Mouse (Mus musculus) neural tube, embryonic 12.5 days (tissue): ENCODE data around the gene Nr3c2. TPM values are rescaled to one million over a fixed set of nuclear protein-coding genes. Genes with fewer than 3 reads are reported as not detected.

Source experiments
- ATAC-seq: fragments of 200-750 bp; cut with Nextera tagmentation; 2 replicates; pipeline ENCODE4 v1.8.0; 2017; ENCODE audit warnings: low read depth, mild to moderate bottlenecking, moderate TSS enrichment, moderate library complexity; ENCODE audit not compliant: low FRiP score
- H3K27ac ChIP-seq: fragments of 300-500 bp; sonication (generic); 2 replicates; pipeline ENCODE4 v1.5.1; 2016
- H3K27me3 ChIP-seq: fragments of 300-500 bp; sonication (generic); replicated peaks from 2 replicates; pipeline ENCODE4 v1.6.1; 2016; ENCODE audit warnings: mild to moderate bottlenecking
- H3K36me3 ChIP-seq: fragments of 300-500 bp; sonication (generic); 2 replicates; pipeline ENCODE4 v1.6.1; 2016; ENCODE audit warnings: mild to moderate bottlenecking
- H3K4me1 ChIP-seq: fragments of 300-500 bp; sonication (generic); 2 replicates; pipeline ENCODE4 v1.6.1; 2016
- H3K4me2 ChIP-seq: fragments of 300-500 bp; sonication (generic); replicated peaks from 2 replicates; pipeline ENCODE4 v1.6.1; 2016; ENCODE audit warnings: mild to moderate bottlenecking
- H3K4me3 ChIP-seq: fragments of 300-500 bp; sonication (generic); 2 replicates; pipeline ENCODE4 v1.5.1; 2016
- H3K9ac ChIP-seq: fragments of 300-500 bp; sonication (generic); 2 replicates; pipeline ENCODE4 v1.6.1; 2016; ENCODE audit warnings: mild to moderate bottlenecking
- H3K9me3 ChIP-seq: fragments of 300-500 bp; sonication (generic); 2 replicates; pipeline ENCODE4 v1.6.1; 2016; ENCODE audit warnings: mild to moderate bottlenecking
- WGBS: fragments of 180-500 bp; shearing (Covaris S2); methylation state at CpG from one replicate; pipeline ENCODE4 v1.1.7; 2016; 5-methylcytosine and 5-hydroxymethylcytosine counted together
- polyA plus RNA-seq: library from polyadenylated mRNA; unstranded; fragments of >200 nt; fragmentation: Nextera tagmentation; extraction: Ambion mirVana; gene quantifications from 2 replicates; pipeline ENCODE4 v1.2.1, GENCODE M21; 2016

The Nr3c2 gene
- polyA plus RNA-seq, 1 experiment from 2014 or later: 2.0 TPM

DNA sequence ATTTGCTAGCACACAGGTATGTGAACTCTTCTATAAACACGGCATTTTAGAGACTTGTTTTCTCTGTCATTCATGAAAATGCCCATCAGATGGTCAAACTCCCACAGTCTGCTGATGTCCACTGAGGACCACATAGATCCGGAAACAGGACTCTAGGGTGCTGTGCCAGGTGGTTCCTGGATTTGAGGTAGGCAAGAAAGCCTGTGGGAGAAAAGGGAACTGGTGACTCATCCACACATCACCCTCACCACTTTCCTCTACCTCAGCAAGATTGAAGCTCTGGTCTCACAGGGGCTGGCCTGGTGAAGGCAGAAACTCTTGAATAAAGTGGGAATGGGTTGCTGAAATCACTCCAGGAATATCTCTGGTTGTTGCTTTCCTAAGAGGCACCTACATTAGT is 213.5 kb downstream of the Nr3c2 start:
- Histone ChIP-seq H3K9me3 (no peaks in the 10 kb centered on the region), H3K4me1 (no peaks in the 10 kb centered on the region), H3K4me3 (no peak overlapping the region), H3K9ac (no peak overlapping the region), H3K27ac (no peak overlapping the region), H3K4me2 (no peak overlapping the region), H3K27me3 (no peaks in the 10 kb centered on the region), H3K36me3 (no peaks in the 10 kb centered on the region)
- ATAC-seq: no peak
- WGBS: 93% methylated on average over 2 of the region's 2 CpGs

DNA sequence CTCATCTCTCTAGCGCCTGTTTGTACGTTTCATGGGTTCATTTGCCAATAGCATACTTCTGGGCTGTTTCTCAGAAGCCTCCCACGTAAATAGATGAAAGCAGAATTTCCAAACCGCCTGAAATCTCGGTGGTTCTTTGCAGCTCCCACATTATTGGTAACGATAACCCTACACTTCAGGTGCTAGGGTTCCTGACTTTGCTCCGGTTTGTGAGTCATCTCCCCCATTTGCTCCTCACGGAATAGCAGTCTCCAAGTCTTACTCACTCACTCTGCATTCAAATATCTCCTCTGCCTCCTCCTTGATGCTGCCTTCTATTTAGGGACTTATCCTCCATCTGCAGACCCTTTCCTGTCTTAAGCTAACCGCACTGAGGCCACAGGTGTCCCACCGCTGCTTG is 215.5 kb downstream of the Nr3c2 start:
- ATAC-seq: no peak
- no peak overlapping the region for H3K9ac ChIP-seq
- WGBS: 91% methylated on average over 10 of the region's 10 CpGs
- H3K4me1 ChIP-seq: no peaks in the 10 kb centered on the region
- H3K27me3 ChIP-seq: no peaks in the 10 kb centered on the region
- H3K36me3 ChIP-seq: no peaks in the 10 kb centered on the region
- no peak overlapping the region for H3K4me3 ChIP-seq
- no peak overlapping the region for H3K4me2 ChIP-seq
- H3K27ac ChIP-seq: no peak overlapping the region
- no peaks in the 10 kb centered on the region for H3K9me3 ChIP-seq

DNA sequence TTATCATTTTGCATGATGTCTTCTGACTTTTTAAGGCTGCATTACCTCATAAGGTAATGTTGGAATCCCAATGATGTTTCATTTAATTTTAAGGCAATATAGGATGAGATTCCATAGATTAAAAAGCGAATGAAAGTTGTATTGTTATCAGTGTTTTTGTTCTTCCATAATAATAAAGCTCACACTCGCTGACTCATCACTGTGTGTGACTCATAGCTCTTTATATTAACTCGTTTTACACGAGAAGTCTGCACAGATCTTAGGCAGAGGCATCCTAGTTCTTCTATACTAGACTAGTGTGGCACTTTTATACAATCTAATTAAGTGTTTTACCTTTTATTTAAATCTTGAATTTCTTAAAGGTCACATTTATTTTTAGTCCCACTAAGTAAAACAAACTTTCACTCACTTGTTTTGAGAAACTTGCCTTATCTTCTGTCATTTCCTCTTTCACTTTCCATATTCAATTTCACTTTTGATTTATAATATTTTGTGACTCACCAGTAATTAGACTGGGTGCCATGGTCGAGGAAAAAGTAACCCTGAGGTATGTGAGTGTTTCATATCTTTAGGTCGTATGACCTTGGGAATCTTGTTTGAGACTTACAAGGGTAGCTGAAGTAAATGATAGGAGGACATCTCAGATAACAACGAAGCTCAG is 217.3 kb downstream of the Nr3c2 start:
- Histone ChIP-seq H3K36me3 (no peaks in the 10 kb centered on the region), H3K9me3 (no peaks in the 10 kb centered on the region), H3K27me3 (no peaks in the 10 kb centered on the region), H3K9ac (no peak overlapping the region), H3K4me1 (no peaks in the 10 kb centered on the region; the same call in 1 of the 2 replicates), H3K4me3 (no peak overlapping the region), H3K4me2 (no peak overlapping the region), H3K27ac (no peak overlapping the region)
- ATAC-seq: no peak
- WGBS: 81% methylated on average over 7 of the region's 7 CpGs

DNA sequence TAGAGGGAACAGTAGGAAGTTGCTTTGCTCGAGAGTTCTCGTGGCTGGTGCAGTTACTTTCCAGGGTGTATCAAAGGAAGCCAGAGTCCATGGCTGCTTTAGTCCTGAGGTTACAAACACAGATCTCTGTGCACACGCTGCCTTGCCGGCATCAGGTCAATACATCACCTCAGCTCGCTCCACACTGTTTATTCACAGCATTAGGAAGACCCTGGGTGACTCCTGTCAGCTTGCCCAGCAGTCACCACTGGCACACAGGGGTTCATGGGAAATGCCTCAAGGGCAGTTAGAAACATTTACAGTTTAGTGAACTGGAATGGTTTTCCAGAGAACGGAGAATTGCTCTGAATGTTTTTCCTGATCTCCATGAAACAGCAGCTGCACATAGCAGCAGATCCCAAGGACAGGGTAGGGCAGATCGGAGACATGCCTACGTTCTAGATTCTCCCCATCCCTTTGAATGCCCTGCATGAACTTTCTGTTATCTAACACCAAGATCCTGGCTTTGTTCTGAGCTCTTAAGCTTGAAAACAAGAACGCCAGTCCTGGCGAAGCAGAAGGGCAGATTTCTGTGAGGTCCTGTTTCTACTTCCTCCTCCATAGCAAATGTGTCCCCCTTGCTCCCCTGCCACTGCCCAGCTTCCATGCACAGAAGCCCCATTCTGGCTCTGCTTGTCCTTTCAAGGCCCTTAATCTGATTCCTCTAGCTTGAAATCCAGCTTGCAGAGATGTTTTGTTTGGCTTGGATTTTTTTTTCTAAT is 221.7 kb downstream of the Nr3c2 start:
- H3K4me3 ChIP-seq: no peak overlapping the region
- 70% methylated on average over 10 of the region's 10 CpGs for WGBS
- no peak overlapping the region for H3K4me2 ChIP-seq
- ATAC-seq: no peak
- no peaks in the 10 kb centered on the region for H3K9me3 ChIP-seq
- H3K4me1 ChIP-seq: no peaks in the 10 kb centered on the region; the same call in 1 of the 2 replicates
- H3K9ac ChIP-seq: no peak overlapping the region
- no peaks in the 10 kb centered on the region for H3K27me3 ChIP-seq
- no peaks in the 10 kb centered on the region for H3K36me3 ChIP-seq
- no peak overlapping the region for H3K27ac ChIP-seq

DNA sequence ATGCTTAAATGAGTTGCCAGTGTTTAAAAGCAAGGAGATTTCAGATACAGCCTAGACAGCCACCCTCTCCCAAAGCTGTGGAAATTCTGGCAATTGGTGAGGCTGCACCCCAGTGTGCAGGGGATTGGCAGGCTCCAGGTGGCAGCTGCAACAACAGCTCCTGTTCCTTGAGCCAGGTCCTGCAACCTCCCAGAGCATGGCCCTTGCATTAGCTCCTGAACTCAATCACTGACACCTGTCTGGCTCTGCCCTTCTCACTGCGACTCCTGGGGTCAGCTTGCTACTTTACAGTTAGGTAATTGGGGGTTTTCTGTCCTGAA is 222.3 kb downstream of the Nr3c2 start:
- 42% methylated on average over 1 of the region's 1 CpGs for WGBS
- no peak for ATAC-seq
- H3K9ac ChIP-seq: no peak overlapping the region
- H3K9me3 ChIP-seq: no peaks in the 10 kb centered on the region
- no peak overlapping the region for H3K4me3 ChIP-seq
- no peaks in the 10 kb centered on the region for H3K27me3 ChIP-seq
- H3K27ac ChIP-seq: no peak overlapping the region
- no peak overlapping the region for H3K4me2 ChIP-seq
- H3K4me1 ChIP-seq: no peaks in the 10 kb centered on the region; the same call in 1 of the 2 replicates
- no peaks in the 10 kb centered on the region for H3K36me3 ChIP-seq

DNA sequence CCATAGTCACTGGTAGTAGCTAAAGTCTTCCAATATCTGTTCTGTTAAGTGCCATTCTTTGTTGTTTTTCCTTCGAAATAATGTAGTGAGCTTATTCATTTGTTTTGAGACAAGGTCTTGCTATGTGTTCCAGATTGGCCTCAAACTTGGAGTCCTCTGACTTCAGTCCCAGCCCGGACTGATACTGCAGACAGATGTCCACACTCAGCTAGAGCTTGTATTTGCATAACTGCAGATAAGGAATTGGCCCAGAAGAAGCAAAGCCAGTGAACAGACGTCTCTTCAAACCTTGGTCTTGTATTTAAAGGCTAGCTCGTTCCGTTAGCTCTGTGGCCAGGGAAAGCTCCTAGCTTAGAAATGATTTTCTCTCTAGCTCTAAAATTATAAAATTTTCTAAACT is 223.1 kb downstream of the Nr3c2 start:
- no peak for ATAC-seq
- H3K27ac ChIP-seq: no peak overlapping the region
- 86% methylated on average over 5 of the region's 5 CpGs for WGBS

DNA sequence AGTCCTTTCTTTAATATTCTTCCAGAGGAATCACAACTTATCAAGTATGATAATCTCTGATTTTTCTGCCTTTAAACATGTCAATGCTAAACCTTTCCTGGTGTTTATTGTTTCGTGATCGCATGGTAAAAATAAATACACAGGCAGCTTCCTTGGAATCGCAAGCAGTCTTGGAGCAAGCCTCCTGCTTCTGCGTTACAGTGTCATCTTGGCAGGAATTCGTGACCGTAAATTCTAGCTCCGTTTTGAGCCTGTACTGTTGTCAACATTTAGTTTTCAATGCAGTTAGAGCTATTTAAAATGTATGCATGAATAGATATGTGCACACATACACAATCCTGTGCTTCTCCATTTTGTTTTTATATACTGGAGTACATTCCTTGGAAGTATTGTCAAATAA is 226.5 kb downstream of the Nr3c2 start:
- no peaks in the 10 kb centered on the region for H3K36me3 ChIP-seq
- H3K9me3 ChIP-seq: no peaks in the 10 kb centered on the region
- no peak for ATAC-seq
- no peak overlapping the region for H3K4me2 ChIP-seq
- WGBS: 94% methylated on average over 7 of the region's 7 CpGs
- H3K9ac ChIP-seq: no peak overlapping the region
- no peaks in the 10 kb centered on the region; the same call in 1 of the 2 replicates for H3K4me1 ChIP-seq
- H3K27ac ChIP-seq: no peak overlapping the region
- no peaks in the 10 kb centered on the region for H3K27me3 ChIP-seq
- no peak overlapping the region for H3K4me3 ChIP-seq

More for the DNA sequence above, 223.1 kb downstream of the Nr3c2 start:
- Histone ChIP-seq H3K4me1 (no peaks in the 10 kb centered on the region; the same call in 1 of the 2 replicates), H3K36me3 (no peaks in the 10 kb centered on the region), H3K4me3 (no peak overlapping the region), H3K4me2 (no peak overlapping the region), H3K27me3 (no peaks in the 10 kb centered on the region), H3K9me3 (no peaks in the 10 kb centered on the region), H3K9ac (no peak overlapping the region)

DNA sequence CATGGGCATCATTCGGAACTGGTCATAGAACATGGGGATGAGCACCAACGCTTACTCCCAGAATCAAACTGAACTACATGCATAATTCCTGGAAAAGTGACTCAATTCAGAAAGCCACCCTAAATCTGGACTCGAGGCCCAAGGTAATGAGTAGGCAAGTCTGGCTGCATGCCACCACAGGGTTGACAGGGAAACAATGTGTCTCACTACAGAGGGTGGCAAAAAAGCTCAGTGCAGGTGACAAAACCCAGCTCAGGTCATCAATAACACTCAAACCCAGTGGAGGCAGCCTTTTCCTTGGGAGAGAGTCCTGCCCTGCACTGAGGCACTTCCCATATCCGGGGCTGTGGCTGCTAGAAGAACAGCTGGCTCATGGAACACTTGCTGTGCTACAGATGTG is 228.8 kb downstream of the Nr3c2 start:
- Histone ChIP-seq H3K36me3 (no peaks in the 10 kb centered on the region), H3K4me3 (no peak overlapping the region), H3K4me2 (no peak overlapping the region), H3K9ac (no peak overlapping the region), H3K9me3 (no peaks in the 10 kb centered on the region), H3K27ac (no peak overlapping the region), H3K4me1 (no peaks in the 10 kb centered on the region), H3K27me3 (no peaks in the 10 kb centered on the region)
- ATAC-seq: no peak
- WGBS: 92% methylated on average over 4 of the region's 4 CpGs

DNA sequence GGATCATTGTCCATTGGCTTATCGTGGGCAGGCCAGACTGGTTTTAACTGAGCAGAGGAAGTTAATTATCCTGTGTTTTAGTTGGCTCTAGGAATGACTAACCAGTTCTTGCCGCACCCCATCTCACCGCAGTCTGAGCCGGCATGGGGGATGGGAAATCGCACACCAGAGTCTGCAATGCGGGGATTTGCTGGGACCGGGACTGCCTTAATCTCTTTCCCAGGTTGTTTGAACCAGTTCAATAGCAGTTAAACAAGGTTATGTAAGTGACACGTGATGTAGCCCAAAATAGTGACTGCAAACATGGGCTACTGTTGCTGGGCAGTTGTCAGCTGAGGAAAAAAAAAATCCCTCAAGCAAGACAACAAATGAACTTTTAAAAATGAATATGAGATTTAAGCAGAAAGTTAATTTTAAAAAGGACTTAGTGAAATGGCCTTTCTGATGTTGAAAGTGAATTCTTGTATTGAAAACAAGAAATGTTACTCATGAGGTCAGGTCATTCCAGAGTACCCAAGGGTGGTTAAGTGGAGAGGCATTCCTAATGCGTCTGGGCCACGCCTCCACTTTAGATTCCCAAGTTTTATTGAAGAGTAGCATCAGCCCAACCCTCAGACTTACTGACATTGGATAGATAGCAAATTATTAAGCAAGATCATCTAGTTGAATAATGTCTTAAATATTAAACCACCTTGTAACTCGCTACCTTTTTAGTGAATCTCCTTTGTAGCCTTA is 233.8 kb downstream of the Nr3c2 start:
- H3K4me3 ChIP-seq: no peak overlapping the region
- H3K36me3 ChIP-seq: no peaks in the 10 kb centered on the region
- H3K27ac ChIP-seq: no peak overlapping the region
- H3K9ac ChIP-seq: no peak overlapping the region
- no peak for ATAC-seq
- no peaks in the 10 kb centered on the region for H3K27me3 ChIP-seq
- peaks cover 5% of the 10 kb centered on the region; the same call in 1 of the 2 replicates for H3K9me3 ChIP-seq
- no peak overlapping the region for H3K4me2 ChIP-seq
- H3K4me1 ChIP-seq: no peaks in the 10 kb centered on the region
- WGBS: 49% methylated on average over 11 of the region's 11 CpGs

DNA sequence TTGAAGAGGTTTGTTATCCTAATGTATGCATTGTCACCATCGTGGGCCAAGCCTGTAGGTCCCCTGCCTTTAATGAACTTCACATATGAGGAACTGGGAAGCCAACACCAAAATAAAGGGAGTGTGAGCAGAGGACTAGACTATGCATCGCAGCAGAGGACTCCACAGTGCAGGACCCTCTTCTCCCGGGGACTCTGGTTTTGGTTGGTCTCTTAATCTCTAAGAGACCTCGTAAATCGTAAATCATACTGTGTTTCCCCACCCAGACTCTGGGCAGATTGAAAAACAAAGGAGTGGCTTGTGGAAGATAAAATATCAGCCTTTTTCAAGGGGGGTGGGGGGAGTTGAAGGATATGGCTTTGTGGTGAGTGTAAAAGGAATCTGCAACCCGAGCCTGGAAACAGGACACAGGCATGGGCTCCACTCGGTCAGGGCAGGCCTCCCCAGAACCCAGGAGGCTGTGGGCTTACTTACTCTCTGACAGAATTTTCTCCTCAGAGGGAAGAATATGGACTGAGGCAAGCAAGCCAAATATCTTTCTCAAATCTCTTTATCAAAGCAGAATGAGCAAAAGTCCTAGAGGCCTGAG is 234.6 kb downstream of the Nr3c2 start:
- no peaks in the 10 kb centered on the region for H3K36me3 ChIP-seq
- no peaks in the 10 kb centered on the region for H3K27me3 ChIP-seq
- 60% methylated on average over 7 of the region's 7 CpGs for WGBS
- H3K27ac ChIP-seq: no peak overlapping the region
- no peak for ATAC-seq
- H3K4me2 ChIP-seq: no peak overlapping the region
- no peaks in the 10 kb centered on the region for H3K4me1 ChIP-seq
- H3K9me3 ChIP-seq: peaks cover 5% of the 10 kb centered on the region; the same call in 1 of the 2 replicates
- no peak overlapping the region for H3K9ac ChIP-seq
- no peak overlapping the region for H3K4me3 ChIP-seq

DNA sequence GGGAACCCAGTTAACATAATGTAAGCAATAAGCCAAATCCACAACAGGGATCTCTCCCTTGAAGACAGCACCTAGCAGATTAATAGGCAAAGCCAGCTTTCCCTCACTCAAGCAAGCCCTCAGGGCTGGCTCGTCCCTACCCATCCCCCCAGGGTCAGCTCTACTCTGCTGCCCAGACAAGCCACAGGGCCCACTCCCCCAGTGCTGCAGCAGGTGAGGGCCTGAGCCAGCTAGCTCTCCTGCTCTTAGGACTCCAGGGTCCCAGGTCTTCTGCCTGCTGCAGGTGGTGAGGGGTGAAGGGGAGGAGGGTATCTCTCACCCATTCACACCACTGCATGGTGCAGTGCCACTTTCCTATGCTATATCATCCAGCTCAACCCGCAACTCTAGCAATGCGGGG is 246.0 kb downstream of the Nr3c2 start:
- Histone ChIP-seq H3K9me3 (no peaks in the 10 kb centered on the region), H3K36me3 (no peaks in the 10 kb centered on the region), H3K27me3 (no peaks in the 10 kb centered on the region), H3K27ac (no peak overlapping the region), H3K4me1 (no peaks in the 10 kb centered on the region), H3K4me2 (no peak overlapping the region), H3K4me3 (no peak overlapping the region), H3K9ac (no peak overlapping the region)
- 77% methylated on average over 3 of the region's 3 CpGs for WGBS
- no peak for ATAC-seq

DNA sequence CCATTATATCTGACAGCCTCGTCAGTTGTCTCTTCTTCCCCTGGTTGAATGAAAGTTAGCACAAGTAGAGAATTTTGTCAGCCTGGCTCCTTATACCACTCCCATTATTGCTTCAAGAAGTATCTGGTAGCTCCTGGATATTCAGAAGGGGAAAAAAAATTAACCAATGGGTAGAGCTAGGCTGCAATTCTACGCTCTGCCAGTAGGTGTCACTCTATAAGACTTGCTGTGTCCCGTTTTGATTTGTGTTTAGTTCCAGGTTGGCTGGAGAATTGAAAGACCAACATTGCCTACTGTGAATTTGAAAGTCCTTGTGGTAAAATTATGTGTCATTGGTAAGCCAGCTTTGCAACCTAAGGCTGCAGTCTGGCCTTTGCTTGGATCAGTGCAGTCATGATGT is 255.3 kb downstream of the Nr3c2 start:
- Histone ChIP-seq H3K4me3 (no peak overlapping the region), H3K4me2 (no peak overlapping the region), H3K27me3 (no peaks in the 10 kb centered on the region), H3K9me3 (no peaks in the 10 kb centered on the region), H3K27ac (no peak overlapping the region), H3K4me1 (no peaks in the 10 kb centered on the region), H3K36me3 (no peaks in the 10 kb centered on the region), H3K9ac (no peak overlapping the region)
- no peak for ATAC-seq
- WGBS: 42% methylated on average over 3 of the region's 3 CpGs
